Mouse (Mus musculus): ENCODE data around the gene Uggt1.

The Uggt1 gene

DNA sequence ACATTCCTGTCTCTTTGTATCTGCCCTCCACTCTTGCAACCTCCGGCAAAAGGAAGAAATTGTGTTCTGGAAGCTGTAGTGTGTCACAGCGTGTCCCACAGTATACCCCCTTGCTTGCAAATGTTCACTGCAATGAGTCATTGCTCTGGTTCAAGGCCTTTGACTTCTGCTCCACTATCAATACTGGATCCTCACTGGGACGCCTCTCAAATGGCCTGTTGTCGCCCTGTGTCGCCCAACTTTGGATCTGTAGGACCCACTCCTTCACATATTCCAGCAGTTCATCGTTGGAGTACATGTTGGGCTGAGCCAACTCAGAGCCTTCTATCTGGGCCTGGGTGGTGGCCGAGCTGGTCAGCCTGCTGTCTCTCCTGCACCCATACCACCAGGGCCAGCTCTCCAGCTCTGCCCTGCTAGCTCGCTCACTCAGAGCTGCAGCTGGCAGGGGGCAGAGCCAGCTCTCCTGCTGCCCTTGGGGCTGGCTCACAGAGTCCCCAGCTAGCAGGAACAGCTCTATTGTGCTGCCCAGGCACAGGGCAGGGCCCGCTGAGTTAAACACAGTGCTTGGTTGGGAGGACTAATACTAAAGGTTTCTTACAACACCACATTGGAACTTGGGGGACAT is 126.3 kb downstream of the Uggt1 start:
- DNase-seq (ENCODE audit: low read depth, low spot score) = no peak

- no peak for DNase-seq (ENCODE audit: low read depth, low spot score)
Observed at GRCm38 (mm10) chr1:36116488-36116887, 128.0 kb downstream of the Uggt1 start.

GRCm38 (mm10) chr1:36114844-36115243 is 129.7 kb downstream of the Uggt1 start:
- no peak for DNase-seq (ENCODE audit: low read depth, low spot score)

DNA sequence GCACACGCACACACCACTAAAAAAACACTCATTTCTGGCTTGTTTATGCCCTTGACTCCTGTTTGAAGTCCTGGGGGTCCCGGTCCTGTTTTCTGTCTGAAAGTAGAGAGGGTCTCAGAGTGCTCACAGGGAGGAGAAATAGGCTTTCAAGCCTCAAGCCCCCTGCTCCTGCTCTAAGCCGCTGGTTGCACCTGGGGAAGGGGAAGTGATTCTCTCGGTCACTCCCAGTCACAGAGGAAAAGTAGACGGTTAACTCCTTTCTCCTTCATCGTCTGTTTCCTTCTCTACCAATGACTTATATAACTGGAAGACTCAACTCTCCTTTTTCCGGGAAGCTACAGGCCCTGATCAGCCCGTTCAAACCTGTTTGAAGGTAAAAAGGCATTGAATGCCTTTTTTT is 130.8 kb downstream of the Uggt1 start:
- no peak for DNase-seq (ENCODE audit: low read depth, low spot score)

GRCm38 (mm10) chr1:36112665-36113064 is 131.9 kb downstream of the Uggt1 start:
- no peak for DNase-seq (ENCODE audit: low read depth, low spot score)

GRCm38 (mm10) chr1:36109987-36110386 is 134.5 kb downstream of the Uggt1 start:
- no peak for DNase-seq (ENCODE audit: low read depth, low spot score)

DNA sequence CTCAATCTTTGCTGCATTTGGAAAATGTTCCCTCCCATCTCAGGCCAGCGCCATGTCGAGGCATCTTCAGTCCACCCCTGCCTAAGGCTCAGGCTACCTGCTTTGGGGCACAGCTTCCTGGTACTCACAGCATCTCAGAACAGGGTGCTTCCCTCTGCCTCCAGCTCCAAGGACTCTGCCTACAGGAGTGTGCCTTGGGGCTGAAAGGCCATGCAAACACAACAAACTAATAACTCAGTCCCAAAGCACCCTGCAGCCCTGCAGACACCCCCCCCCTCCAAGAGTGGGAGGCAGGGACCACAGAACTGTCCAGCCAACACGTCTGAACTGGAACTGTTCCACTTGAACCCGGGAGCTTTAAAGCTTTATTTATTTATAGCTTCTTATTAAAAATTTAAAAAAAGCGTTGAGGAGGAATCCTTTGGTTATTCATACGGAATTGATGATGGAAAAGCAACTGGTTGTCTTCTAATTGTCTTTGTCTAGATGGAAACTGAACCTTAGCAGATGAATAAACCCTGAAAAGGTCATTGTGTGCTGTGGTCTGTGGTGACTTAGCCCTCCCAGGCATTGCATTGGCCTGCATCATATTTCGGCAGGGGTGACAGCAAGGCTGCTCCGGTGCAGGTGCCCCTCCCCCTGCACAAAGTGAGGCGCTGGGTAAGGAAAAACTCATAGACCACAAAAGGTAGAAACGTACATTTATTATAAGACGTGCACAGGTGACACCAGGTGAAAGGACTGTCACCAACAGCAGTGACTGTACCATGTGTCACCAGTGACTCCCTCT is 138.4 kb downstream of the Uggt1 start:
- DNase-seq (ENCODE audit: low read depth, low spot score) = no peak

DNA sequence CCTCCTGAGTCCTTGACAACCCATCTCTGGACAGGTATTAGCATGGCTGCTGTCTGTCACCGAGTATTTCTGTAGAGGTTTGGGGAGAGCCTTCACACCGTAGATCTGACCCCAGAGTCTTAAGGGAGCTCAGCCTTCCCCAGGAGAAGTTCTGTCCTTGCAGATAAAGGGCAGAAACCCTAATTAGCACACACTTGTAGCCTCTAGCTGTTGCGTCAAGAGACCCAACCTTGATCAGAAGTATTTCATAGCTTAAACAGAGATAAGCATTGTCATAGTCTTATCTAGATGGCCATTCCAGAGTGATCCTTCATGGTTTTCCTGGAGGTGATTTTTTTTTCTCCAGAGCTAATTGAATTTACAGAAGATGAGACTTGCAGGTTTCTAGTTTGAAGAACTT is 144.1 kb downstream of the Uggt1 start:
- no peak for DNase-seq (ENCODE audit: low read depth, low spot score)

DNA sequence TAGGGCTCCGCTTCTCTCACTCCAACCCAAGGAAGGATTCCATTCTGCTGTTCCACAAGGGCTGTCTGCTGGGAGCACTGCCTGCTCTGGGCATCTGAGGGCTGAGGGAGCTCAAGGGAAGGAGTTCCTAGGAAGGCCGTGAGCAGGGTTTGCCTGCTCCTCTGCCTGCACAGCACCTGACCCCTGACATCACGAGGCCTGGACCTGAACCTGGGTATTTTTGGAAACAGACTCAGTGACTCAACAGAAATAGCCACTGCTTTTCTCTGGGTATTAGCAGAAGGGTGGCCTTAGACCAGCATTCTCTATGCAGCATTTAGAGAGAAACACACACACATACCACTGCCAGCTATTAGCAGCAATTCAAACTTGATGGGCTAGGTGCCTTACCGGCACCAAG is 146.1 kb downstream of the Uggt1 start:
- DNase-seq (ENCODE audit: low read depth, low spot score) = no peak

- DNase-seq (ENCODE audit: low read depth, low spot score) = no peak
Observed at GRCm38 (mm10) chr1:36095423-36096272, 148.9 kb downstream of the Uggt1 start.

DNA sequence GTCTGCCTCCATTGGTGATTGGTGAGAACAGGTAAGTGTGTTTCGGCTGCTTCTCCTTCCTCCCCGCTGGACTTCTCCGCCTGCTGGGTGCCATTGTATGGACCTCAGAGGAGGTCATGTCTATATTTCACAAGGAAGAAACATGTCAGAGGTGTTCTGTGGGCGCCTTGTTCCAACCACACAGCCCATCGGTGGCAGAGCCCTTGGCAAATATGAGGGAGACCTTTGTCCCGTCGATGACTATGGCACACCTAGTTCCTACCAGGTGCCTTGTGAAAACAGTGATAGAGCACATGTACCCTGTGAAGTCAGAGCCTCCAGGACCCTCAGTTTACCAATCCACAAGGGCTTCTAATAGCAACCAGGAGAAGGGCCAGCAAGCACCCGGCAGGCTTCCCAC is 150.8 kb downstream of the Uggt1 start:
- DNase-seq (ENCODE audit: low read depth, low spot score) = no peak

- DNase-seq (ENCODE audit: low read depth, low spot score) = no peak
Observed at GRCm38 (mm10) chr1:36091246-36091645, 153.3 kb downstream of the Uggt1 start.

- DNase-seq (ENCODE audit: low read depth, low spot score) = no peak
Observed at GRCm38 (mm10) chr1:36090722-36091110, 153.8 kb downstream of the Uggt1 start.

Data from mesoderm, embryonic 11.5 days (tissue).